Mouse (Mus musculus) spleen, adult 2 months (tissue): ENCODE results near the gene Srp68. TPM values are rescaled to one million over a fixed set of nuclear protein-coding genes. Genes with fewer than 3 reads are reported as not detected.

Experiments used
- DNase-seq, 2 experiments: peaks; one replicate each; pipeline versions ENCODE4 v3.0.0 to v3.0.0-alpha.2; 2012 to 2021; ENCODE audit warnings: low spot score in 2 of 2, low read depth in 1 of 2
- H3K27ac ChIP-seq: fragments of 200-500 bp; 2 replicates; pipeline ENCODE4 v1.5.1; 2012; ENCODE audit warnings: low read length, inconsistent platforms; ENCODE audit not compliant: insufficient read depth
- H3K27me3 ChIP-seq: fragments of 200-500 bp; 2 replicates; pipeline ENCODE4 v1.6.1; 2012; ENCODE audit warnings: mild to moderate bottlenecking, moderate library complexity, low read length, inconsistent platforms; ENCODE audit not compliant: control insufficient read depth, insufficient read depth
- H3K36me3 ChIP-seq: fragments of 200-500 bp; 2 replicates; pipeline ENCODE4 v1.6.1; 2012; ENCODE audit warnings: mild to moderate bottlenecking, low read length, inconsistent platforms; ENCODE audit not compliant: control insufficient read depth, insufficient read depth
- H3K4me1 ChIP-seq: fragments of 200-500 bp; 2 replicates; pipeline ENCODE4 v1.6.1; 2011; ENCODE audit warnings: inconsistent platforms; ENCODE audit not compliant: control insufficient read depth, insufficient read depth, insufficient read length
- H3K4me3 ChIP-seq: fragments of 200-500 bp; 2 replicates; pipeline ENCODE4 v1.5.1; 2011; ENCODE audit warnings: mild to moderate bottlenecking, inconsistent platforms; ENCODE audit not compliant: insufficient read depth, insufficient read length; ENCODE audit errors: extremely low read depth
- CTCF ChIP-seq: fragments of 200-500 bp; IDR thresholded peaks from 2 replicates; pipeline ENCODE4 v1.5.1; 2011; ENCODE audit warnings: mild to moderate bottlenecking, inconsistent platforms; ENCODE audit not compliant: insufficient read depth, insufficient read length, insufficient replicate concordance; ENCODE audit errors: extremely low read depth
- POLR2A ChIP-seq: fragments of 200-500 bp; IDR thresholded peaks from 2 replicates; pipeline ENCODE4 v1.6.1; 2011; ENCODE audit warnings: low read depth, low read length, inconsistent platforms
- WGBS: fragments of 180-500 bp; shearing (Covaris S2); methylation state at CpG from one replicate; pipeline ENCODE4 v1.1.7; 2018; 5-methylcytosine and 5-hydroxymethylcytosine counted together
- polyA plus RNA-seq: library from polyadenylated mRNA; depleted of rRNA; stranded (reverse); fragments of >200 nt; gene quantifications from 2 replicates; pipeline ENCODE4 v1.2.3, GENCODE M21; 2012

Gene Srp68
- polyA plus RNA-seq, 1 experiment: 25.4 TPM

- 92% methylated on average over 8 of the region's 8 CpGs for WGBS
- TF ChIP-seq CTCF (no peak), POLR2A (no peak)
These were observed 23.1 kb downstream of the Srp68 start for GRCm38 (mm10) chr11:116250898-116251297.

DNA sequence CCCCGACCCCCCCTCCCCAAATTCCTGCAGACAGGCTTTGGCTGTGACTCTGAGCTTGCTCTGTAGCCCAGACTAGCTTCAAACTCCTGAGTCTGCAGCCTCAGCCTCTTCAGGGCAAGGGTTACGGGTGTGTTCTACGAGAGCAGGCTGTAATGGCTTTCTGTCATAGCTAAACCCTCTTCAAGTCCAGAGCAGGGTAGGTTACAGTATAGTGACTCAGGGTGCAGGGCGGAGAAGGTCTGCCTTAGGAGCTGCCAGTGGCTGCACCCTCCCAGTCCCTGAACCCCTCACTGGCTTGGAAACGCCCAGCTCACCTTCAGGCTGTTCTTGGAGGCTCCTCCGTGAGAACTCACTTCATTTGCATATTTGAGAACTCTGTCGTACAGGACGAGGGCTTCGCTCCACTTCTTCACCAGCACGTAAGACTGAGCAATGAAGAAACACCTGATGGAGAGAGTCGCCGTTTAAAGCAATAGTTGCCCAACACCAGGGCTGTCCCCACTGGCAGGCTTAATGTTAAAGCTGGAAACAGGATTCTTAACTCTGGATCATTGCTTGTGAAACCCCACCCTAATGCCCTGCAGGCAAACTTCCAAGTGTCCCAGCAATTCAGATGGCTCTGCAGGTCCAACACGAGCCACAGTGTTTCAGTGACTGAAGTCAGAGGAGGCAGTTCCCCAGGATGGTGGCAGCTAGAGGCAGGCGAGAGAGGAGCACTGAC lies 26.4 kb downstream of the Srp68 start:
- peaks cover 70% of the 10 kb centered on the region for H3K36me3 ChIP-seq
- no peak overlapping the region for H3K4me3 ChIP-seq
- 90% methylated on average over 14 of the region's 14 CpGs for WGBS
- no peaks in the 10 kb centered on the region for H3K4me1 ChIP-seq
- TF ChIP-seq CTCF (no peak), POLR2A (no peak)
- H3K27ac ChIP-seq: no peak overlapping the region
- DNase-seq: no peak
- H3K27me3 ChIP-seq: no peaks in the 10 kb centered on the region

More at GRCm38 (mm10) chr11:116250898-116251297, 23.1 kb downstream of the Srp68 start:
- Histone ChIP-seq H3K4me1 (no peaks in the 10 kb centered on the region), H3K27me3 (no peaks in the 10 kb centered on the region), H3K36me3 (peaks cover 60% of the 10 kb centered on the region), H3K27ac (no peak overlapping the region), H3K4me3 (no peak overlapping the region)
- DNase-seq: no peak

DNA sequence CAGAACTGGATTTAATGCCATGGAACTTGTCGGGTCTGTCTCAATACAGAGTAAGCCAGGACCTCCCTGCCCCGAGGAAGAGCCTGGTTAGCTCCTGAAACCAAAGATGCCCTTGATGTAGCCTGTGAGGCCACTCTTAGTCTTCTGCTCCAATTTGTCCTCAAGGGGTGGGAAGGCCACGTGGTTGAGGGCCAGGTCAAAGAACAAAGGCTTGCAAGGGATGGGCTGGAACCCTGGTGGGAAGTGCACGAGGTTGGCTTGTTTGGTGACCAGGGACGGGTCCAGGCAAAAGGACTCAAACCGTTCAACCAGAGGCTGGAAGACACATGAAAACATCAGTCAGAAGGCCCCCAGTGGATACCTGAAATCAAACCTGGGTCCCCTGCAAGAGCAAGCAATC lies 28.4 kb downstream of the Srp68 start:
- Histone ChIP-seq H3K27me3 (no peaks in the 10 kb centered on the region), H3K27ac (no peak overlapping the region), H3K36me3 (peaks cover 54% of the 10 kb centered on the region), H3K4me3 (no peak overlapping the region), H3K4me1 (no peaks in the 10 kb centered on the region)
- DNase-seq: no peak
- TF ChIP-seq POLR2A (no peak), CTCF (no peak)
- 91% methylated on average over 6 of the region's 6 CpGs for WGBS

- H3K27ac ChIP-seq: no peak overlapping the region
These were observed 29.4 kb downstream of the Srp68 start for GRCm38 (mm10) chr11:116244580-116244979.

GRCm38 (mm10) chr11:116241744-116242235 lies 32.2 kb downstream of the Srp68 start:
- Histone ChIP-seq H3K4me3 (no peak overlapping the region), H3K36me3 (peaks cover 21% of the 10 kb centered on the region), H3K4me1 (no peaks in the 10 kb centered on the region), H3K27me3 (peaks cover 2% of the 10 kb centered on the region; the same call in 1 of the 2 replicates), H3K27ac (no peak overlapping the region)
- TF ChIP-seq CTCF (no peak), POLR2A (no peak)
- WGBS: 76% methylated on average over 12 of the region's 12 CpGs
- DNase-seq: no peak

More at GRCm38 (mm10) chr11:116244580-116244979, 29.4 kb downstream of the Srp68 start:
- no peak for DNase-seq
- no peaks in the 10 kb centered on the region for H3K27me3 ChIP-seq
- TF ChIP-seq CTCF: no peak
- TF ChIP-seq POLR2A: no peak
- 91% methylated on average over 8 of the region's 8 CpGs for WGBS
- no peak overlapping the region for H3K4me3 ChIP-seq
- no peaks in the 10 kb centered on the region for H3K4me1 ChIP-seq
- peaks cover 44% of the 10 kb centered on the region for H3K36me3 ChIP-seq

DNA sequence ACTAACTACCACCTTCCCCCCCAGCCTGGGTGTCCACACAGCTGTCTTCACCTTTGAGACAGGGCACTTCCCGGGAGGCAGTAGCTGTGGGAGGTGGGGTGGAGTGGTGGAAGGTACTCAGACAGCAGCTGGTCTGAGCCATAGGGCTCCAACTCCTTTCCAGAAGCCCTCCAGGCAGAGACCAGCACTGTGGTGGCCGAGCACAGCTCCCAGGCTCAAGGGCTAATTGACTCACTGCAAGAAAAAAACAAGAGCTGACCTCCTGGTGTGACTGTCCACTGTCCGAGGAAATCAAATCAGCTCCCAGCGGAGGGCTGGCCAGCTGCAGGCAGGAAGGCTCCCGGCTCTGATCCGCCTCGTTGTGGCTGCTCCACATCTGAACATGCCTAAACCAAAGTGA lies 34.2 kb downstream of the Srp68 start:
- Histone ChIP-seq H3K36me3 (peaks cover 3% of the 10 kb centered on the region; the same call in 1 of the 2 replicates), H3K27ac (no peak overlapping the region), H3K4me3 (no peak overlapping the region), H3K27me3 (peaks cover 2% of the 10 kb centered on the region; the same call in 1 of the 2 replicates), H3K4me1 (no peaks in the 10 kb centered on the region)
- TF ChIP-seq POLR2A: no peak
- no peak for TF ChIP-seq CTCF
- no peak for DNase-seq
- WGBS: 86% methylated on average over 7 of the region's 7 CpGs

GRCm38 (mm10) chr11:116237742-116238395 lies 36.1 kb downstream of the Srp68 start, which contains the start of gene Evpl:
Gene Evpl, minus strand, starts transcription at chr11:116238077.
- Histone ChIP-seq H3K4me1 (no peaks in the 10 kb centered on the region), H3K27ac (no peak within 1 kb of the TSS), H3K4me3 (no peak within 1 kb of the TSS), H3K27me3 (peaks cover 2% of the 10 kb centered on the region; the same call in 1 of the 2 replicates), H3K36me3 (no peaks in the 10 kb centered on the region)
- no peak for DNase-seq
- no peak for TF ChIP-seq CTCF
- TF ChIP-seq POLR2A: no peak
- WGBS: 14% methylated on average over 31 of the region's 31 CpGs
